Mouse (Mus musculus): ENCODE results near the gene LTO1.

GRCm38 (mm10) chr7:144906708-144907397 is 8.0 kb upstream of the LTO1 start:
- TF ChIP-seq POLR2A (IDR thresholded peaks at IDR 0.05; ENCODE audit: borderline replicate concordance, insufficient read depth, low read length) (no peak), CTCF (IDR thresholded peaks at IDR 0.05; ENCODE audit: borderline replicate concordance, insufficient read depth, low read depth, low read length) (peak; percentile 78)

Data from cerebellum, adult 2 months (tissue).